Mouse (Mus musculus) lung, adult 2 months (tissue): ENCODE measurements around the gene Susd6.

Experiments
- CTCF ChIP-seq: fragments of 200-500 bp; IDR thresholded peaks from 2 replicates; pipeline ENCODE4 v1.5.1; 2011; ENCODE audit warnings: mild to moderate bottlenecking, low read length, control low read depth; ENCODE audit not compliant: insufficient read depth
- POLR2A ChIP-seq: fragments of 200-500 bp; IDR thresholded peaks from 2 replicates; pipeline ENCODE4 v1.6.1; 2011; ENCODE audit warnings: low read depth, mild to moderate bottlenecking, control low read depth, low read length, borderline replicate concordance; ENCODE audit errors: extremely low read depth

DNA sequence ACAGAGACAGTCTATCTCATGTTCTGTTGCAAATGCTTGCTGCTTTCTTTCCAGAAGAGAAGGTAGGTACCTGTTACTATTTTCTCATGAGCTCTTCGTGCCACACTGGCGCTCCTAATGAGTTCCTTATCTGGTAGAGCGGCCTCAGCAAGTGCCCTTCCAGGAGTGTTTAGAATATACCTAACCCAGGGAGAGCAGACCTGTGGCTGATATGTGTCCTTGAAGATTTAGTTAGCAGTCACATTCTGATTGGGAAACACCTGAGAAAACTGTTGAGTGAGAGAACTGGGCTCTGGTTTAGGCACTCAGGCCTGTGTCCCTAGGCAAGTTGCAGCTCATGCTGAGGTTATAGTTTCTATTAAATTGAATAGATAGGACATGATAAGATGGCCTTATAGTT, 25.6 kb downstream of the Susd6 start:
- TF ChIP-seq CTCF: no peak
- no peak for TF ChIP-seq POLR2A
